Mouse (Mus musculus) heart, adult 2 months (tissue): ENCODE data around the gene Xrra1. TPM values are rescaled to one million over a fixed set of nuclear protein-coding genes. Genes with fewer than 3 reads are reported as not detected.
"Not testable (repeated sequence)": the region's sequence is repeated elsewhere in the genome, so short reads cannot be mapped to it uniquely, and the experiment has no call there.

Experiments used
- DNase-seq, 2 experiments: peaks; one replicate each; pipeline ENCODE4 v3.0.0; 2021
- H3K27ac ChIP-seq: fragments of 200-600 bp; 2 replicates; pipeline ENCODE4 v1.8.1; 2022
- H3K27me3 ChIP-seq: fragments of 200-500 bp; 2 replicates; pipeline ENCODE4 v1.6.1; 2012; ENCODE audit warnings: mild to moderate bottlenecking, low read length, inconsistent platforms, mixed read lengths; ENCODE audit not compliant: control insufficient read depth, insufficient read depth
- H3K36me3 ChIP-seq: fragments of 200-500 bp; 2 replicates; pipeline ENCODE4 v1.6.1; 2012; ENCODE audit warnings: low read length, inconsistent platforms; ENCODE audit not compliant: control insufficient read depth, insufficient read depth
- H3K4me1 ChIP-seq: fragments of 200-500 bp; 2 replicates; pipeline ENCODE4 v1.6.1; 2011; ENCODE audit warnings: low read length; ENCODE audit not compliant: control insufficient read depth, insufficient read depth
- H3K4me3 ChIP-seq: fragments of 200-600 bp; 2 replicates; pipeline ENCODE4 v1.8.1; 2022
- H3K79me2 ChIP-seq: fragments of 200-500 bp; replicated peaks from 2 replicates; pipeline ENCODE4 v1.6.1; 2012; ENCODE audit warnings: mild to moderate bottlenecking, inconsistent platforms, low read length, moderate library complexity, mixed read lengths; ENCODE audit not compliant: control insufficient read depth, insufficient read depth
- H3K9ac ChIP-seq: fragments of 200-500 bp; 2 replicates; pipeline ENCODE4 v1.6.1; 2012; ENCODE audit warnings: low read depth, mild to moderate bottlenecking, control low read depth, inconsistent platforms, low read length, mixed read lengths
- CTCF ChIP-seq: fragments of 200-600 bp; IDR thresholded peaks from 2 replicates; pipeline ENCODE4 v1.8.1; 2022; ENCODE audit warnings: antibody characterized with exemption, mild to moderate bottlenecking, moderate library complexity
- EP300 ChIP-seq: fragments of 200-500 bp; IDR thresholded peaks from 2 replicates; pipeline ENCODE4 v1.6.1; 2011; ENCODE audit warnings: low read depth, low read length, control low read depth; ENCODE audit not compliant: insufficient read depth
- POLR2A ChIP-seq: fragments of 200-500 bp; IDR thresholded peaks from 2 replicates; pipeline ENCODE4 v1.6.1; 2011; ENCODE audit warnings: mild to moderate bottlenecking, low read depth, low read length, control low read depth; ENCODE audit not compliant: insufficient read depth
- WGBS: fragments of 180-500 bp; shearing (Covaris S2); methylation state at CpG from one replicate; pipeline ENCODE4 v1.1.7; 2018; 5-methylcytosine and 5-hydroxymethylcytosine counted together
- intact Hi-C: fragments of 180-260 bp; cut with DNase I; formaldehyde crosslinking; loops from one replicate; pipeline ENCODE4 v1.15.1; 2025
- long read RNA-seq: library from polyadenylated mRNA; stranded (forward); transcript quantifications from one replicate; pipeline ENCODE4 v2.0.0, GENCODE M21; 2021
- polyA plus RNA-seq: library from polyadenylated mRNA; depleted of rRNA; stranded (reverse); fragments of >200 nt; gene quantifications from 2 replicates; pipeline ENCODE4 v1.2.3, GENCODE M21; 2012; rRNA removed
- total RNA-seq, 2 experiments: library from RNA; stranded (reverse); gene quantifications; 2 replicates each; pipeline ENCODE4 v1.2.3; 2021

The Xrra1 gene
- total RNA-seq = under 1 TPM in 1 of 2 experiments, not detected in 1; 0.10 TPM
- 0.14 TPM in 1 of 2 replicates, not detected in the other for polyA plus RNA-seq
- long read RNA-seq = 0 reads

DNA sequence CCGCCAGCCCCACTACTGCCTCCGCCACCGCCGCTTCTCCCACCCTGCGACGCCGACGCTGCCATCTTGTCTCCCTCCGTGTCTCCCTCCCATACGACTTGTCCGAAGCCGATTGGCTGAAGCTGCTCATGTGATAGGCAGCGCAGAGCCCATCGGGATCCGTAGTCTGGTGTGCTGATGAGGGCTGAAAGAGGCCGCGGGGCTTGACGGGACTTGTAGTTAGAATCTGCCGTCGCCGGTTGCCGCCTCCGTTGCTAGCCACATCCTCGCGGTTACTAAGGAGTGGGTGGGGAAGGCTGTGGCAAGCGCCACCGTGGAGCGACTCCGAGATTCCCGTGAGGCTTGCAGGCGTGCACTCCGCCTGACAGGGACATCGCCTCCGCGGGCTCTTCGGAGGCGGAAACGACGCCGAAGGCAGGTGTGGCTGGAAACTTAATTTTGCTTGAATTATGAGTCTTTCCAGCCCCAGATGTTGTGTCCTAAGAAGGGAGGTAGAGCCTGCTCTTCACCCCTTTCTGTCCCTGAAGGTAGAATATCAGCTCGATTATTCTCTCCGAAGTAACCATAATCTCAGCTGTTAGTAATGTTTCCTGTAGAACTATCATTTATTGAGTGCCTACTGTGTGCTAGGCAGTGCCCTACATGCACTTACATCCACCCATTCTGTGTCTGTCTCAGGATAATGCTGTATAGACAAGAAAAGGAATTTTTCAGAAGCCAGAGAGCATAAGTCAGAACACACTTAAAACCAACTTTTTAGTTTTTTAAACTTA lies at the start of gene Xrra1:
Gene Xrra1 (plus strand): TSS at position 304 of the 773 bp plus-strand sequence.
- Histone ChIP-seq H3K9ac (peak within 1 kb of the TSS; percentile 64), H3K36me3 (no peaks in the 10 kb centered on the region; the same call in 1 of the 2 replicates), H3K27ac (peak within 1 kb of the TSS; percentile 94), H3K4me1 (peaks cover 6% of the 10 kb centered on the region), H3K79me2 (peaks cover 6% of the 10 kb centered on the region), H3K27me3 (no peaks in the 10 kb centered on the region), H3K4me3 (peak within 1 kb of the TSS; percentile 100)
- WGBS = under 1% methylated on average over 42 of the region's 42 CpGs
- intact Hi-C loops = loop anchor here (2.0 to 5.0 kb wide), 2 partner anchors 30 to 377 kb away; partner anchors contain the start of genes Neu3 and Rps3
- peak; percentile 94 to 98 for DNase-seq
- TF ChIP-seq EP300 (peak; percentile 59; the same call in 1 of the 2 replicates), CTCF (no peak), POLR2A (peak; percentile 95)

DNA sequence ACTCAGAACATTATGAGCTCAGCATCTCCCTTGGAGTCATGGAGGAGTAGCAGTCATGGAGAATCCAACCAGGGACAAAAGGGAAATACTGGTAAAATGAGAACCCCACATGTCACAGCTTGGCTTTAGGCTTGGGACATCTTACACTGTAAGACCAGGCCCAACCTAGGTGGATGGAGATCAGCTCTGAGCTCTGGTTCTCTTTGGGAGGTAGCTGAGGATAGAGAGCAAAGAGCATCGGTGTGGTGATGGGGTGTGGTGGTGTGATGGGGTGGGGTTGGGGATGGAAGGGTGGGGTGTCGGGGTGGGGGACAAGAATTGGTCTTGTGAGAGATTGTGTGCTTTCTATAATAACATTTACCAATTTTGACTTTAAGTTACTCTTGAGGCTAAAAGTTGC lies 48.1 kb upstream of the Xrra1 start:
- Histone ChIP-seq H3K27ac (no peak overlapping the region), H3K9ac (no peak overlapping the region), H3K27me3 (no peaks in the 10 kb centered on the region), H3K79me2 (no peaks in the 10 kb centered on the region), H3K4me1 (no peaks in the 10 kb centered on the region), H3K36me3 (no peaks in the 10 kb centered on the region), H3K4me3 (no peak overlapping the region)
- WGBS = 93% methylated on average over 2 of the region's 2 CpGs
- intact Hi-C loops = no loop called here
- no peak for DNase-seq
- TF ChIP-seq POLR2A (no peak), EP300 (no peak), CTCF (no peak)

DNA sequence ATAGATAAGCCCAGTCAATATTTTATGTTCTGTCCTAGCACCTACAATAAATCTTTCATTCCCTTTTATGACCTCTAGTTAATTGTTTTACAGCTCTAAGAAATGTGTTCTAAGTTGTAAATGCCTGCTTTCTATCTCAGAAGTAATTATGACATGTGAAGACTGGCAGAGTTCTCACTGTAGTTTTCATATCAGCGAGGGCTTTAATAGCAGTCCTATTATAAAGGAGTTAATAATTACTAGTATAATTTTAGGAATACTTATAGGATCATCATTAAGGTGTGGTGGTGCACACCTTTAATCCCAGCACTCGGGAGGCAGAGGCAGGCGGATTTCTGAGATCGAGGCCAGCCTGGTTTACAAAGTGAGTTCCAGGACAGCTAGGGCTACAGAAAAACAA lies 47.3 kb upstream of the Xrra1 start:
- no peak overlapping the region for H3K9ac ChIP-seq
- H3K27ac ChIP-seq = no peak overlapping the region
- H3K4me1 ChIP-seq = no peaks in the 10 kb centered on the region
- no peaks in the 10 kb centered on the region for H3K79me2 ChIP-seq
- no peak overlapping the region for H3K4me3 ChIP-seq
- no peaks in the 10 kb centered on the region for H3K36me3 ChIP-seq
- DNase-seq = no peak
- WGBS = 93% methylated on average over 4 of the region's 4 CpGs
- H3K27me3 ChIP-seq = no peaks in the 10 kb centered on the region
- intact Hi-C loops = no loop called here
- no peak for TF ChIP-seq CTCF
- no peak for TF ChIP-seq EP300
- no peak for TF ChIP-seq POLR2A

DNA sequence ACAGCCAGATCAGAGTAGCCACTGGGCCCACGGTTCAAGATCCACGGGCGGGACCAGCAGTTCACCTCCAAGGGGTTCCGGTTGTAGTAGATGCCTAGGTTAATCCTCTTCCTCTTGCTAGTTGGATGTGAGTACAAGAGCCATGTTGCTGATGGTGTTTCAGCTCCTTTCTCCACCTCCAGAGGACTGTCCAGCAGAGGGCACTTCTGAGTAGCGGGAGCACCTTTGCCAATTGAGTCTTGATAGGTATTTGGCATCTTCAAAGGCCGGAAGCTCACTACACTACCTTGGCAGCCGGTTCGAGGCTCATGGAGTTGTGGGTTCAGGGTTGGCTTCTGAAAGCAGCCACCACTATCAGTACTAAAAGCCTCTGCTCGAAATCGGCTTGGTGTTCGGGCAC lies 45.5 kb upstream of the Xrra1 start:
- intact Hi-C loops = loop anchor here (1.0 kb wide), 1 partner anchor 63 kb away; no protein-coding TSS in a partner anchor
- WGBS = 82% methylated on average over 11 of the region's 11 CpGs

DNA sequence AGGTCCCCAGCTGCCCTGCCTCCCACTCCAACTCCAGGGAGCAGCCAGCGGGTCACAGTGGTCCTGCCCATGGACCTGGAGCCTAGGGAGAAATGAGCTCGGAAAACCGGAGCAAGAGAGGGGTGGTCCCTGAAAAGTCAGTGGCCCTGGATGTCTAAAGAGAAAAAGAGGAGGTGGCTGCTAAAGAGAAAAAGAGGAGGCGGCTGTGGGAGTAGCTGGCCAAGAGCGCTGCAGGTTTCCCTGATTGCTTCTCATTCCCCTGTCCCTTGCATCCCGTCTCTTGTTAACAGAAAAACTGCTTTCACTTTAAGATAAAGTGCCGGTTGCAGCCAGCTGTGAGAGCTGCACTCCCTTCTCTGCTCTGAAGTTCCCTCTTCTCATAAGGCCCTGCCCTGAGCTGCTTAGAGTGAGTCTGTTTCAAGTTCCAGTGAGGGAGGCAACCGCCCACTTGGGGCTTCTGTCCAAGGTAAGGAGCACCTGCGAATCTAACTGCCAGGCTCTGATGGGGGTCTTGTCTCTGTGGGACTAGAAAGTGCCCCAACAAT lies 40.7 kb upstream of the Xrra1 start:
- H3K4me3 ChIP-seq, H3K36me3 ChIP-seq, H3K27ac ChIP-seq, intact Hi-C loops, H3K27me3 ChIP-seq, H3K79me2 ChIP-seq, H3K4me1 ChIP-seq: not testable (repeated sequence)
- peak overlapping the region; percentile 34; the same call in 1 of the 2 replicates for H3K9ac ChIP-seq
- DNase-seq = peak in 1 of 2 experiments; percentile 33
- WGBS = 26% methylated on average over 9 of the region's 9 CpGs

More for the DNA sequence above, 45.5 kb upstream of the Xrra1 start:
- DNase-seq = no peak
- no peaks in the 10 kb centered on the region for H3K27me3 ChIP-seq
- no peaks in the 10 kb centered on the region for H3K79me2 ChIP-seq
- TF ChIP-seq POLR2A (no peak), CTCF (peak; percentile 70), EP300 (no peak)
- H3K9ac ChIP-seq = no peak overlapping the region
- no peaks in the 10 kb centered on the region for H3K36me3 ChIP-seq
- H3K4me1 ChIP-seq = no peaks in the 10 kb centered on the region; the same call in 1 of the 2 replicates
- H3K4me3 ChIP-seq = no peak overlapping the region
- no peak overlapping the region for H3K27ac ChIP-seq

DNA sequence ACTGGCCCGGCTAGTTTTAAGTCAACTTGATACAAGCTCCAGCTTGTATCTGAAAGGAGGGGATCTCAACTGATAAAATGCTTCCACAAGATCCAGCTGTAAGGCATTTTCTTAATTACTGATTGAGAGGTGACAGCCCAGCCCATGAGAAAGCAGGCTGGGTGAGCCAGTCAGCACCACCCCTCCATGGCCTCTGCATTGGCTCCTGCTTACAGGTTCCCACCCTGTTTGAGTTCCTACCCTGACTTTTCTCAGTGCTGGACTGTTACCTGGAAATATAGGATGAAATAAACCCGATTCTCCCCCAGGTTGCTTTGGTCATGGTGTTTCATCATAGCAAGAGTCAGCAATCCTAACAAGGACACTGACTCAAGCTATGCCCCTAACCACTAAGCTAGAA lies 37.0 kb upstream of the Xrra1 start:
- Histone ChIP-seq H3K4me3 (no peak overlapping the region), H3K9ac (no peak overlapping the region), H3K79me2 (no peaks in the 10 kb centered on the region), H3K27ac (no peak overlapping the region), H3K27me3 (no peaks in the 10 kb centered on the region), H3K4me1 (no peaks in the 10 kb centered on the region; the same call in none of the 2 replicates), H3K36me3 (no peaks in the 10 kb centered on the region)
- TF ChIP-seq EP300 (no peak), POLR2A (no peak), CTCF (no peak)
- 90% methylated on average over 2 of the region's 2 CpGs for WGBS
- no peak for DNase-seq
- intact Hi-C loops = no loop called here
